Mouse (Mus musculus) kidney, embryonic 15.5 days (tissue): Measurements from ENCODE around the gene Cybb. TPM values are rescaled to one million over a fixed set of nuclear protein-coding genes. Genes with fewer than 3 reads are reported as not detected.

Experiments
- ATAC-seq: fragments of 200-750 bp; cut with Nextera tagmentation; replicated peaks from 2 replicates; pipeline ENCODE4 v1.8.0; 2017; ENCODE audit warnings: moderate TSS enrichment; ENCODE audit not compliant: low FRiP score
- H3K27ac ChIP-seq: fragments of 300-500 bp; sonication (generic); 2 replicates; pipeline ENCODE4 v1.5.1; 2015; ENCODE audit warnings: mild to moderate bottlenecking, inconsistent platforms
- H3K27me3 ChIP-seq: fragments of 300-500 bp; sonication (generic); 2 replicates; pipeline ENCODE4 v1.6.1; 2015; ENCODE audit warnings: inconsistent platforms
- H3K36me3 ChIP-seq: fragments of 300-500 bp; sonication (generic); 2 replicates; pipeline ENCODE4 v1.6.1; 2015; ENCODE audit warnings: inconsistent platforms
- H3K4me1 ChIP-seq: fragments of 300-500 bp; sonication (generic); 2 replicates; pipeline ENCODE4 v1.6.1; 2015; ENCODE audit warnings: inconsistent platforms
- H3K4me2 ChIP-seq: fragments of 300-500 bp; sonication (generic); 2 replicates; pipeline ENCODE4 v1.6.1; 2015; ENCODE audit warnings: moderate library complexity, mild to moderate bottlenecking, inconsistent platforms
- H3K4me3 ChIP-seq: fragments of 300-500 bp; sonication (generic); replicated peaks from 2 replicates; pipeline ENCODE4 v1.5.1; 2015; ENCODE audit warnings: mild to moderate bottlenecking, inconsistent platforms
- H3K9ac ChIP-seq: fragments of 300-500 bp; sonication (generic); 2 replicates; pipeline ENCODE4 v1.6.1; 2015; ENCODE audit warnings: mild to moderate bottlenecking, inconsistent platforms
- H3K9me3 ChIP-seq: fragments of 300-500 bp; sonication (generic); replicated peaks from 2 replicates; pipeline ENCODE4 v1.6.1; 2016; ENCODE audit warnings: inconsistent platforms
- WGBS: fragments of 180-500 bp; shearing (Covaris S2); methylation state at CpG from one replicate; pipeline ENCODE4 v1.1.7; 2015; ENCODE audit warnings: mixed read lengths; 5-methylcytosine and 5-hydroxymethylcytosine counted together
- polyA plus RNA-seq: library from polyadenylated mRNA; unstranded; fragments of >200 nt; fragmentation: Nextera tagmentation; extraction: Ambion mirVana; gene quantifications from 2 replicates; pipeline ENCODE4 v1.2.1, GENCODE M21; 2015

The Cybb gene
- polyA plus RNA-seq, 1 experiment from 2014 or later = 2.6 TPM

- no peak for ATAC-seq
These were observed 27.1 kb downstream of the Cybb start for GRCm38 (mm10) chrX:9460387-9460930.

DNA sequence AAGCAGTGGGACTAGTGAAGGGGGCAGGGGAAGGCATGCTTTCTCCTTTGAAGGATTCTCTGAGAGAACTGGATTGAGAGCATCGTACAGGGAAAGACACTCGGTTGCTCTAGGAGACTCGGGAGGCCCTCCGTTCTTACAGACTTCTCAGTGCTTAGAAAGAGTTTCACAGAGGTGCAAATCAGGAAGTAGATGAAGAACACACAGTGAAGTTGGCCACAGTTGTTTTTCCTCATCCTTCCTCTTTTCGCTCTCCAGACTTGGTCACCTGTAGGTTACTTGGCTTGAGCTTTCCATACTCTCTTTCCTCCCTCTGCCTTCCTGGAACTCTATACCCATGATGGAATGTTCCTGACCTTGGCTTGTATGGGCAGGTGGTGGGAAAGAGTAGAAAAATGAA is 35.2 kb downstream of the Cybb start:
- H3K27me3 ChIP-seq = no peaks in the 10 kb centered on the region
- H3K27ac ChIP-seq = no peak overlapping the region
- WGBS = 89% methylated on average over 5 of the region's 5 CpGs
- H3K4me3 ChIP-seq = no peak overlapping the region
- H3K36me3 ChIP-seq = no peaks in the 10 kb centered on the region
- no peak for ATAC-seq
- no peaks in the 10 kb centered on the region for H3K4me1 ChIP-seq
- no peak overlapping the region for H3K4me2 ChIP-seq
- H3K9ac ChIP-seq = no peak overlapping the region
- H3K9me3 ChIP-seq = no peaks in the 10 kb centered on the region

More at GRCm38 (mm10) chrX:9460387-9460930, 27.1 kb downstream of the Cybb start:
- Histone ChIP-seq H3K4me2 (no peak overlapping the region), H3K36me3 (no peaks in the 10 kb centered on the region), H3K27me3 (no peaks in the 10 kb centered on the region), H3K9ac (no peak overlapping the region), H3K4me1 (no peaks in the 10 kb centered on the region), H3K9me3 (no peaks in the 10 kb centered on the region), H3K27ac (no peak overlapping the region), H3K4me3 (no peak overlapping the region)
- WGBS = 83% methylated on average over 4 of the region's 4 CpGs

- no peaks in the 10 kb centered on the region for H3K27me3 ChIP-seq
- no peak overlapping the region for H3K4me3 ChIP-seq
- no peak overlapping the region for H3K4me2 ChIP-seq
- H3K9ac ChIP-seq = no peak overlapping the region
- no peak for ATAC-seq
- no peaks in the 10 kb centered on the region for H3K4me1 ChIP-seq
- no peak overlapping the region for H3K27ac ChIP-seq
- H3K36me3 ChIP-seq = no peaks in the 10 kb centered on the region
- H3K9me3 ChIP-seq = no peaks in the 10 kb centered on the region
These were observed 40.3 kb downstream of the Cybb start for GRCm38 (mm10) chrX:9447284-9447683.

DNA sequence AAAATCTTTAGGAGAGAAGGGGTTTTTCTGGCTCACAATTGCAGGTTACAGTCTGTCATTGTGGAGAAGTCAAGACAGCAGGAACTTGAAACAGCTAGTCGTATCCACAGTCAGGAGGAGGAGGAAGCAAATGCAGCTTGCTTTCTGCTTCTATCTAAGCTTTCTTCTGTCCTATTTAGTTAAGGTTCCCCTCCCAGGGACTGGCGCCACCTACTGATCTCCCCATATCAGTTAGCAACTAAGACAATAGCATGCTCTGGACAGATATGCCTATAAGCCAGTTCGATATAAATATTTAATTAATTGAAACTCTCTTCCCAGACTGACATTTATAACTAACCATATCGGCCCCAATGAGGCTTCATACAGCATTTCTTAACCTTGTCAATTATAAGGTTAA is 46.5 kb downstream of the Cybb start:
- Histone ChIP-seq H3K4me2 (no peak overlapping the region), H3K9me3 (no peaks in the 10 kb centered on the region), H3K4me1 (no peaks in the 10 kb centered on the region), H3K27ac (no peak overlapping the region), H3K36me3 (no peaks in the 10 kb centered on the region), H3K9ac (no peak overlapping the region), H3K27me3 (no peaks in the 10 kb centered on the region), H3K4me3 (no peak overlapping the region)
- ATAC-seq = no peak
- 73% methylated on average over 4 of the region's 4 CpGs for WGBS

GRCm38 (mm10) chrX:9440556-9440955 is 47.0 kb downstream of the Cybb start:
- no peaks in the 10 kb centered on the region for H3K36me3 ChIP-seq
- H3K4me2 ChIP-seq = no peak overlapping the region
- no peak overlapping the region for H3K27ac ChIP-seq
- no peaks in the 10 kb centered on the region for H3K9me3 ChIP-seq
- no peaks in the 10 kb centered on the region for H3K27me3 ChIP-seq
- no peak overlapping the region for H3K4me3 ChIP-seq
- WGBS = 76% methylated on average over 4 of the region's 4 CpGs
- no peaks in the 10 kb centered on the region for H3K4me1 ChIP-seq
- no peak for ATAC-seq
- H3K9ac ChIP-seq = no peak overlapping the region

GRCm38 (mm10) chrX:9439257-9439656 is 48.3 kb downstream of the Cybb start:
- no peak overlapping the region for H3K4me3 ChIP-seq
- no peaks in the 10 kb centered on the region for H3K9me3 ChIP-seq
- H3K4me2 ChIP-seq = no peak overlapping the region
- no peaks in the 10 kb centered on the region for H3K4me1 ChIP-seq
- H3K27me3 ChIP-seq = no peaks in the 10 kb centered on the region
- no peaks in the 10 kb centered on the region for H3K36me3 ChIP-seq
- no peak for ATAC-seq
- WGBS = 95% methylated on average over 2 of the region's 2 CpGs
- no peak overlapping the region for H3K9ac ChIP-seq
- no peak overlapping the region for H3K27ac ChIP-seq

- Histone ChIP-seq H3K9me3 (no peaks in the 10 kb centered on the region), H3K27me3 (no peaks in the 10 kb centered on the region), H3K4me3 (no peak overlapping the region), H3K36me3 (no peaks in the 10 kb centered on the region), H3K27ac (no peak overlapping the region), H3K4me1 (no peaks in the 10 kb centered on the region), H3K9ac (no peak overlapping the region), H3K4me2 (no peak overlapping the region)
- WGBS = 79% methylated on average over 5 of the region's 5 CpGs
- no peak for ATAC-seq
These were observed 73.7 kb downstream of the Cybb start for GRCm38 (mm10) chrX:9413889-9414288.

Other genes starting within 250 kb of the Cybb start
- 0.27 TPM in 1 of 2 replicates, not detected in the other for gene Gm14862, start 230.9 kb downstream of the Cybb start, polyA plus RNA-seq
- 1.4 and 2.2 TPM in 2 replicates for gene Xk, start 215.0 kb downstream of the Cybb start, polyA plus RNA-seq
- gene H2al1m, start 204.0 kb downstream of the Cybb start, polyA plus RNA-seq = not detected in 2 replicates
- gene H2al1k, start 137.1 kb downstream of the Cybb start, polyA plus RNA-seq = 0.34 TPM in 1 of 2 replicates, not detected in the other
- gene H2al1o, start 84.6 kb upstream of the Cybb start, polyA plus RNA-seq = not detected in 2 replicates
- 55.4 and 57.1 TPM in 2 replicates for gene Dynlt3, start 175.2 kb upstream of the Cybb start, polyA plus RNA-seq